Mouse (Mus musculus): ENCODE data around the gene Psrc1. TPM values are rescaled to one million over a fixed set of nuclear protein-coding genes. Genes with fewer than 3 reads are reported as not detected.

Psrc1 gene
- total RNA-seq (2021) = 10 to 100 TPM; 18.9 to 21.2 TPM
- long read RNA-seq, experiment 1, partial matches to known transcripts = 0 of 13 reads
- long read RNA-seq, experiment 1, other reads (novel, unspliced or antisense) = 6 of 13 reads
- long read RNA-seq, experiment 2, partial matches to known transcripts = 0 of 7 reads
- long read RNA-seq, experiment 2, other reads (novel, unspliced or antisense) = 4 of 7 reads

DNA sequence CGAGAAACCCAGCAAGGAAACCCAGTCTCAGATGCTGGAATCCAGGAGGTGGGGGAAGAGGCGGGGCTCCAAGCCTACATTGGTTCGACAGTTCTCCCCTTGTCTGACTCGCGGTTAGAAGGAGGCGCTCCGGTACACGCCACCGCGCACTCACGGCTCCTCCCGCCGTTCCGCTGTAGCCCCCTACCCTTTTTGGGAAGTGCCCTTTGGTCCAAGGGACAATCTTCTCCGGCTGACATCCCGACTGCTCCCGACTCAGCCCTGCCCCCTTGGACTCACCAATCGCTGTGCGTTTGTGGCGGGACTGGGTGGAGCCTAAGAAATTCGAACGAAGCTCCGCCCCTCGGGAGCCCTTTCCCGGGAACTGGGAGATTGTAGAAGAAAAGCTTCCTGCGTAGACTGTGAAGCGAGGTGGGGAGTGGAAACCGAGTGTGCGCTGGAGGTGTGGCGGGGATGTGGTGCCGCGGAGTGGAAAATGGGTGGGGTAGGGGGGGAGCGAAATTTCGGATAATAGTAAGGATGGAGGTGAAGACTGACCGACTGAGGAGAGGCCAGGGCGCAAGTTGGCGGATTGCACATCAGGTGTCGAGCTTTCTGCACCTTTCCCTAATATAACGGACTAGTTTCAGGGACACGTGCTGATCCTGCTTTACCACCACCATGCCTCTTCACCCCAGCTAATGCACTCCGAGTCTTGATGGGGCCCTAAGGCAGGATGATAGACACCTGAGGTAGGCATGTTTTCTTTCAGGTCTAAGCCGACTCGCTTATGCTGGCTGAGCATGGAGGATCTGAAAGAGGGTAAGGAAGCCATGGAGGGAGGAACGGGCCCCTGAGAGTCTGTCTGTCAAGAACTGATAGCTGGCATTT is at the start of gene Psrc1:
TSS of gene Psrc1 (plus strand) at position 355 of the 870 bp plus-strand sequence.
- peak within 1 kb of the TSS; percentile 84 for H3K27ac ChIP-seq
- DNase-seq (ENCODE audit: extremely low spot score in 1 of 2, low spot score in 2 of 2) = peak; percentile 82 to 84
- intact Hi-C loops (cut with DNase I) = loop anchor here (2.0 to 5.0 kb wide), 2 partner anchors 25 to 86 kb away; no protein-coding TSS in a partner anchor
- peak within 1 kb of the TSS; percentile 65 for H3K4me3 ChIP-seq
- no peak for TF ChIP-seq CTCF (IDR thresholded peaks at IDR 0.05)

DNA sequence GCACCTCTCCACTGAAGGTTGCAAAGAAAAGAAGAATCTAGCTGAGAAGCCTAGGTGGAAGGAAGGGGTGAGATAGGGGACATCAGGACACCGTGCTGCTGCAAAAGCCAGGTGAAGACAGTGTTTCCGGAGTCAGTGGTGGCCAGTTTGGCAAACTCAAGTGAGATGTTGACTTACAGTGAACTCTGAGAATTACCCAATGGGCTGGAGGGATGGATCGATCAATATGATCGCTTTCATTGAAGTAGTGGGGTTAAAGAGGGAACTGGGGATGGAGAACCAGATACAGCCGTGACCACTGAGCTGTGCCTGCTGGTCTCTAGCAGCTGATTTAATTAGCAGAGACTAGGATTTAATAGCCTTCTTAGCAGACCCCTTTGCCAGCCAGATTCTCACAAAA is 46.8 kb upstream of the Psrc1 start:
- Histone ChIP-seq H3K27ac (no peak overlapping the region), H3K4me3 (no peak overlapping the region)
- intact Hi-C loops (cut with DNase I) = no loop called here
- no peak for TF ChIP-seq CTCF (IDR thresholded peaks at IDR 0.05)
- DNase-seq (ENCODE audit: extremely low spot score in 1 of 2, low spot score in 2 of 2) = no peak

DNA sequence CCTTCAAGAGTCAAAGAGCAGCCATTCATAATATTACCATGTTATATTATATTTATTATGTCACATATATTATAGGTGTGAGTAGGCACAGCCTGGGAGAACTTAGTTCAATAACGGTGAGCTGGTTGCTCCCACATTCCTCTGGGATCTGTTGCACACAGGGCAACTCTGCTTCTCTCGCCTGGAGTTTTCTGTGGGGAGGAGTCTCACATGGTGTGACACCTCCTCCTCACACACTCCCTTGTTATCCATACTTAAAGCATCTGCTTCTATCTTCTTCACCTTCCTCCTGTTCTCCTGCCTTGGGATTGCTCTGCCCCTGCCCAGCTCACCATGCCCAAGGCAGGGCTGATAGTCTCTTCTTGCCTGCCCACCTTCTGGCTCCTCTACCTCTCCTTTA is 42.6 kb upstream of the Psrc1 start:
- no peak for TF ChIP-seq CTCF (IDR thresholded peaks at IDR 0.05)
- Histone ChIP-seq H3K4me3 (no peak overlapping the region), H3K27ac (no peak overlapping the region)
- no peak for DNase-seq (ENCODE audit: extremely low spot score in 1 of 2, low spot score in 2 of 2)
- intact Hi-C loops (cut with DNase I) = loop anchor here (5.0 kb wide), 1 partner anchor 59 kb away; the partner anchor contains the start of gene Sort1

DNA sequence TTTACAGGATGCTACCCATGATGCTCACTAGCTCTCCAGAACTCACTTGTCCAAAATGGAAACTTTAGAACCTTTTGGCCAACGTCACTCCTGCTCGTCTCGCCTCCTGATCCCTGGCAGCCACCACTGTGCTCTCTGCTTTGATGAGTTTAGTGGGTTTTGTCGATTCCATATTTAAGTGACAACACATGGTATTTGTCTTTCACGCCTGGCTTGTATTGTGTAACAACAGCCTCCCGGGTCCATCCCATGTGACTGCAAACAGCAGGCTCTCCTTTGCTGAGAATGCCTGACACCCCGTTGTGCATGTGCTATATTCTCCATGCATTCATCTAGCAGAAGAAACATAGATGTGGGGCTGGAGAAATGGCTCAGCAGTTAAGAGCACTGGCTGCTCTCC is 41.5 kb upstream of the Psrc1 start:
- TF ChIP-seq CTCF (IDR thresholded peaks at IDR 0.05) = no peak
- Histone ChIP-seq H3K27ac (no peak overlapping the region), H3K4me3 (no peak overlapping the region)
- no peak for DNase-seq (ENCODE audit: extremely low spot score in 1 of 2, low spot score in 2 of 2)
- intact Hi-C loops (cut with DNase I) = loop anchor here (5.0 kb wide), 1 partner anchor 60 kb away; the partner anchor contains the start of gene Sort1

DNA sequence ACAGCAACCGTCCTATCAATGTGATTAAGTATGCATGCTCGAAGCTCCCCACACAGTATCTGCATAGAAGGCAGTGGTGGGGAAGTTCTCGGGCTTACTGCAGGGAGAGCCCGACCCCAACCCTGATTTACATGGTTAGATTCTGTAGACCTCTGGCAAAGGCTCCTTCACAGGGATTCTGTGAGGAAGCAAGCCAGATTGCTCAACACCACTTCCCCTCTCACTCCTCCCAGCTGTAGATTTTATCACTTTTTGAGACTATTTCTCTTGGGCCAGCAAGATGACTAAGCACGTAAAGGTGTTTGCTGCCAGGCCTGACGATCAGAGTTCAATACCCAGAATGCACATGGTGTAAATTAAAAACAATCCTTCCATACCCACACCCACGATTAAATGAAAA is 37.8 kb upstream of the Psrc1 start:
- H3K27ac ChIP-seq = no peak overlapping the region
- no peak overlapping the region for H3K4me3 ChIP-seq
- no peak for TF ChIP-seq CTCF (IDR thresholded peaks at IDR 0.05)
- DNase-seq (ENCODE audit: extremely low spot score in 1 of 2, low spot score in 2 of 2) = no peak
- intact Hi-C loops (cut with DNase I) = no loop called here

DNA sequence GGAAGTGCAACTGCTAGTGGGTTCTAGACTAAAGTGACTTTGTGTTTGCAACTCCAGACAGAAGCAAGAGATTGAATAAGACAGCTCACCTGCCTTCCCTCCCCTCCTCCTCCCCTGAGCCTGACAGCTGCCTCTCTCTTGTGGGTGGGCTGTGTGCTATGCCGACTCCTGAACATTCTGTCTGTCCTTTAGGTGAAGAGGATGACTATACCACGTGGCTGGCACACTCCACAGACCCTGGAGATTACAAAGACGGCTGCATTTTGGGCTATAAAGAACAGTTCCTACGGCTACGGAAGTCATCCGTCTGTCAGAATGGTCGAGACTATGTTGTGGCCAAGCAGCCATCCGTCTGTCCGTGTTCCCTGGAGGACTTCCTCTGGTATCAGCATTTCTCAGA is 35.3 kb upstream of the Psrc1 start:
- no peak for TF ChIP-seq CTCF (IDR thresholded peaks at IDR 0.05)
- peak overlapping the region; percentile 17; the same call in 1 of the 2 replicates for H3K27ac ChIP-seq
- DNase-seq (ENCODE audit: extremely low spot score in 1 of 2, low spot score in 2 of 2) = no peak
- no peak overlapping the region for H3K4me3 ChIP-seq
- intact Hi-C loops (cut with DNase I) = no loop called here

DNA sequence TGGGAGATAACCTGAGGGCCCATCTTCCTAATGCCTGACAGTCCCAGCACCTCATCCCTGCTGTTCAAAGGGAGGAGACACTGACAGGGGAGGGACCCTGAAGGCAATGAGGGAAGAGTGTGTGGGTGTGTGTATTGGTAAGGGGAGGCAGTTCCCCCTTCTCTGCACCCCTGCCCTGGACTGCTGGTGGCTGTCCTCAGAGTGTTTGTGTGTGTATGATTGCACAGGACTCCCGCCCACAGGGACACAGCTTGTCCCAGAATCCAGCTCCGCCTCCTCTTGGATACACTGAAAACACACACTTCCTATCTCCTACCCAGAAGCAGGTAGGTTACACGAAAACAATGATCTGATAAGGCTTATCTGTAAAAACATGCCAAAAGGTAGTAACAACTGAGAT is 28.4 kb upstream of the Psrc1 start:
- intact Hi-C loops (cut with DNase I) = loop anchor here (1.0 kb wide), 1 partner anchor 24 kb away; no protein-coding TSS in a partner anchor
- Histone ChIP-seq H3K27ac (peak overlapping the region; percentile 69), H3K4me3 (no peak overlapping the region)
- DNase-seq (ENCODE audit: extremely low spot score in 1 of 2, low spot score in 2 of 2) = no peak
- no peak for TF ChIP-seq CTCF (IDR thresholded peaks at IDR 0.05)

DNA sequence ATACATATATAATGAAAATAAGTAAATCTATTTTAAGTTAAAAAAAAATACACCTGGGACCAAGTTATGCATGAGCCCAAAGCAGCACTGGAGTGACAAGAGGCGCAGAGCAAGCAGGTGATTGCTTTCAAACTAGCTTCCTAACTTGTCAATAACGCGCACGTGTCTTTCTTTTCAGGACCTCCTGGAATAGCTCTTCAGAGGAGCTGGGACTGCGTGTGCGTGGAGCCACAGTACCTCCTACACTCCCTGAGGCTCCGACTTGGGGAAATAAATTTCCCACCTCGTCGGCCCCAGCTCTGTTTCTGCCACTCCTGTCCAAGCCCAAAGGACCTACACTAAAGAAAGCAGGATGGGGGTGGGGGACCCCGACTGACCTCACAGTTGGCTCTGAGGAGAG is 26.6 kb upstream of the Psrc1 start:
- intact Hi-C loops (cut with DNase I) = loop anchor here (2.0 kb wide), 1 partner anchor 74 kb away; no protein-coding TSS in a partner anchor
- peak overlapping the region; percentile 69 for H3K27ac ChIP-seq
- H3K4me3 ChIP-seq = no peak overlapping the region
- no peak for DNase-seq (ENCODE audit: extremely low spot score in 1 of 2, low spot score in 2 of 2)
- TF ChIP-seq CTCF (IDR thresholded peaks at IDR 0.05) = no peak

DNA sequence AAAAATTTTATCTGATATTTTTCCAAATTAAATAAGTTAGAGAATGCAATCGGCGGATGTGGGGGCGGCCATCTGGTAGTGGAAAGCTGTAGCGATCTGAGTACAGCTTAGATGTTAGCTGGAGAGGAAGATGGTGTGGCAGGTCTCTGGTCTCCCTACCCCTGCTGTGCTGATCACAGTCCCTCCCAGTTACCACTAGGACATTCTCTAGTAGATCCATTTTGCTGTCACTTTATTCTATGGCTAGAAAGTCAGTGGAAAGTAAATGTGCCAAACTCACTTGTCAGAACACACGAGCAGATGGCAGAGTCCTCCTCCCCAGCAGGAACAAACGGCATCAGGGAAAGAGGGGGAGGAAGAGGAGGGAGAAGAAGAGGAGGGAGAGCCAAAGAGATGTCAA is 25.2 kb upstream of the Psrc1 start:
- peak overlapping the region; percentile 69 for H3K27ac ChIP-seq
- TF ChIP-seq CTCF (IDR thresholded peaks at IDR 0.05) = no peak
- peak; percentile 40 to 54 for DNase-seq (ENCODE audit: extremely low spot score in 1 of 2, low spot score in 2 of 2)
- intact Hi-C loops (cut with DNase I) = loop anchor here (2.0 kb wide), 1 partner anchor 24 kb away; the partner anchor contains the start of gene Psrc1
- H3K4me3 ChIP-seq = no peak overlapping the region

DNA sequence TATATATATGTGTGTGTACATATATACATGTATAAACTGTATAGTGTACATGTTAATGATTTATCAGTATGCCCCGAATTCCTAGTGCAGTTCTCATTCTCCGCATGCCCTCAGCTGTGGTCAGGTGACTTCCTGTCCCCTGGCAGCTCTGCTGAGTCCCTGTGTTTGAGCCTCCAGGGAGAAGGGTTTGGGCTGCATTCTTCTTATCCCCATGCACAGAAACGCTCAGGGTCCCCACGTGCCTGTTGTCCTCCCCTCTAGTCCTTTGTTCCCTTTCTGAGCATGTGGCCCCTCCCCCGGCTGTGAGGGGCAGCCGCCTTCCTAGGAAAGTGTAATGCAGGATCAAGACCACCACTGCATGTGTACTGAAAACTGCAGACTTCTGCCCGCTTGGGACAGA is 22.7 kb upstream of the Psrc1 start:
- H3K4me3 ChIP-seq = no peak overlapping the region
- no peak for DNase-seq (ENCODE audit: extremely low spot score in 1 of 2, low spot score in 2 of 2)
- no peak for TF ChIP-seq CTCF (IDR thresholded peaks at IDR 0.05)
- peak overlapping the region; percentile 91; the same call in 1 of the 2 replicates for H3K27ac ChIP-seq
- intact Hi-C loops (cut with DNase I) = no loop called here

DNA sequence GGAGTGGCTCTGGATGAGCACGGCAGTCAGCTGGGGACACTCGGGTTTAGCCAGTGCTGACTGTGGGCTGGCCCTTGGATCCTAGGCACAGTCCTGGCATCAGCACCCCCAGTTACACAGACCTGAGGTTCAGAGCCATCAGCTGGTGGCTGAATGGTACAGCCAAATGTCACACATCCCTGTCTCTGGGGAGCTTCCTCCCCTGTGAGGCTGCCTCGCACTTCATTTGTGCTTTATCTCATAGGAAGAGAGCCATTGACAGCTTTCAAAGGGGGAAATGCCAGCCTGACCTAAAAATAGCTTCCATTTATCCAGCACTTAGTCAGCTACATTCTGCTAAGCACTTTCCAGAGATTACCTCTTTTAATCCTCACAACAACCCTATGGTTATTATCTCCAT is 20.0 kb upstream of the Psrc1 start:
- DNase-seq (ENCODE audit: extremely low spot score in 1 of 2, low spot score in 2 of 2) = no peak
- intact Hi-C loops (cut with DNase I) = no loop called here
- peak overlapping the region; percentile 48; the same call in 1 of the 2 replicates for H3K27ac ChIP-seq
- H3K4me3 ChIP-seq = no peak overlapping the region
- TF ChIP-seq CTCF (IDR thresholded peaks at IDR 0.05) = no peak

All from left cerebral cortex, adult 2 months (tissue).